Mouse (Mus musculus) C2C12 (cell line): ENCODE results near the gene Stox2.

Experiments
- CEBPB ChIP-seq: IDR thresholded peaks from one replicate; pipeline ENCODE4 v1.6.1; 2011; ENCODE audit warnings: low read depth, mild to moderate bottlenecking, control low read depth, moderate library complexity
- CTCF ChIP-seq: IDR thresholded peaks from one replicate; pipeline ENCODE4 v1.5.1; 2011; ENCODE audit not compliant: control insufficient read depth, insufficient read depth, insufficient read length
- FOSL1 ChIP-seq: IDR thresholded peaks from one replicate; pipeline ENCODE4 v1.8.0; 2011; ENCODE audit warnings: mild to moderate bottlenecking, low read length; ENCODE audit not compliant: poor library complexity, insufficient read depth, severe bottlenecking
- USF1 ChIP-seq: IDR thresholded peaks from one replicate; pipeline ENCODE4 v1.6.1; 2011; ENCODE audit warnings: low read depth, mild to moderate bottlenecking, control low read depth, moderate library complexity

DNA sequence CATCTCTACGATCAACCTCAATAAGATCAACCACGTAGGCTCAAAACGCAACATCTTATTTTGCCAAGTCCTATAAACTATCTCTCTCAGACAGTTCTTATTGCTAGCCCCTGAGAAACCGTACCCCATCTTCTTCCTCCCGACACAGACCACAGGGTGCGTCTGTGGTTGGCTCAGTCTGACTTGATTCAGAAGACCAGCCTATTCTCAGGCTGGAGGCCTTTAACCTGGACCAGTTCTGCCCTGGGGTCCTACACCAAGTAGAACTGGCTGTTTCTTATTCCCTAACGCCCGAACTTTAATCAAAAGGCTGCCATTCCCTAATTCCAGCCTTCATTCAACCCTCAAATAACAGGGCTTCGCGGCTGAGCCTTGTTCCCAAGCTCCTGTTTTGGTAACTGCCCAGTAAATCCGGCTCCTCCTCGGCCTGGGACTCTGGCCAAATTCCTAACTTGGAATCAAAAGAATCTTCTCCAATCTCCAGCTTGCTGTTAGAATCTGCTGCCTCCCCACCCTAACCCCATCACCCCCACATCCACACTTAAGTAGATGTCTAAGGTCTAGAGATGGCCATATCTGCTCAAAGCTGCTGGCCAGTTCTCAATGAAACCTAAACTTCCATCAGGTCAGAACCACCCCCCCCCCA lies 91.5 kb downstream of the Stox2 start:
- TF ChIP-seq CTCF (no peak), CEBPB (no peak), FOSL1 (no peak), USF1 (no peak)
